Mouse (Mus musculus): ENCODE measurements around the gene Zan.

GRCm38 (mm10) chr5:137410066-137410465, 66.8 kb downstream of the Zan start:
- no peak for TF ChIP-seq GATA1 (IDR thresholded peaks at IDR 0.05; ENCODE audit: borderline replicate concordance, low read length)
- TF ChIP-seq FLI1 (IDR thresholded peaks at IDR 0.05; ENCODE audit: low read length), result no peak

Data from megakaryocyte, embryonic 14.5 days (primary cell).